Mouse (Mus musculus): ENCODE measurements around the gene Mtmr6.

Mtmr6 gene

DNA sequence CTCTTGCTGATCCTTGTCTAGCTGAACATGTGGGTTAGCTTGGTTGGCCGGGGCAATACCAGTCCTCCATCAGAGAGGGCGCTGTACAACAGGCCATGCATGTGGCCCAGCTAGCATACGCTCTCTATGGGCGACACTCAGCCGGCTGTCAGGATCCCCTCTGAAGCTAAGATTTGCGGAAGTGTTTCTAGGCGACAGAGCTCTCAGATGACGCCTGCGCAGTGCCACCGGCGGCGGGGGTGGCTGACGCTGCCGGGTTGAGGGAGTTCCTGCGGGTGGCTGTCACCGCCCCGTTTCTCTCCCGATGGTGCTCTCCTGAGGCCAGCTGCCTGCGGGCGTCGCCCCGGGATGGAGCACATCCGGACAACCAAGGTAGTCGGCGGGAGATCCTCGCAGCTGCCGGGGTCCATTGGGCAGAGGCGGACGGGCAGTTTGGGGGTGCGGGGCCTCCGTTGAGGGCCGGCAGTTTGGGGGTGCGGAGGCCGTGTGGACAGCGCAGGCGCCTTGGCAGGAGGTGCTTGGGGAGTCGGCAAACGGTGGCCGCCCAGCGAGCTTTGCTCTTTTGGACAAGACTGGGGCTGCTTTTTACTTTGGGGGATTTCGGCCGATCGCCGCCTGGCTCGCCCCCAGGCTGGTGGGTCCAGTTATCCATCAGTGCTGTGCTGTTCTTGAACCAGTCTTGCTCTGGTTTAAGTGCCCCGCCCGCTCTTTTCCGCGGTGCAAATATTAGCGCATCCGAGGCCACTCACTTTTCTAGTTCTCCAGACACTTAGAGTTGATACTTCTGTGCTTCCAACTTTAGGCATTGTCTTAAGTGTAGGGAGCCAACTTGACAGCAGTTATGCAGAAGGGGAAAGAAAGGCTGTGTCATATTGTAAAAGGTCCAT, at the start of gene Mtmr6:
Mtmr6 (plus strand) TSS at position 239 of the 887 bp plus-strand sequence.
- DNase-seq (ENCODE audit: inconsistent ontology term), result peak; percentile 99

GRCm38 (mm10) chr14:60216125-60216524, 48.9 kb upstream of the Mtmr6 start:
- no peak for DNase-seq (ENCODE audit: inconsistent ontology term)

DNA sequence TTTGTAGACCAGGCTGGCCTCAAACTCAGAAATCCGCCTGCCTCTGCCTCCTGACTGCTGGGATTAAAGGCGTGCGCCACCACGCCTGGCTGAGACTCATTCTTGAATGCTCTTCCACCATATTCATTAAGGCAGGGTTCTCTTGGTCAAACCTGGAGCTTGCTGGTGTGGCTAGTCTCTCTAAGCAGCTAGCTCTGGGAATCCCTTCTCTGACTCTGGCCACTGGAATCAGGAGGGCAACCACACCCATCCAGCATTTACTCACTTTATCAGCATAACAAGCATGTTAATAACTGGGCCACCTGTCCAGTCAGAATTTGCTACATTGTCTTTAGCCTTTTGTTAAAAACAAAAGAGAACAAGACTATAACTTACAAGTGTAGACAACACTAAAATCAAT, 47.4 kb upstream of the Mtmr6 start:
- DNase-seq (ENCODE audit: inconsistent ontology term), result no peak

DNA sequence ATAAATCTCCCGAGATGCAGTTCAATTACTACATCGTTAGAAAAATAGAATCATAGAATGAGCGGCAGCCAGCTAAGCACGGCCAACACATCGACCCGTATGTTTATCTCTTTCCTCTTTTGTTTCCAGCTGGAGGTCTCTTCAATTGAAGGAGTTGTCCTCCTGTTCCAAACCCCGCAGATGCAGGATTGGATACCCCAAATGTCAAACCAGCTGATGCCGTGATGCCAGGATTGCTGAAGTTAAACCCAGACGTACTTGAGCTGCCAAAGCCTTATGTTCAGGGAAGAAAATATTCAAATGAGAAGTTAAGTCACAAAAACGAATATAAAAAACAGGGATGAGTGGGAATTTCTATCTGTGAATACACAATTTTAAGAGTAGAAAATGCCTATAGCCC, 45.1 kb upstream of the Mtmr6 start:
- no peak for DNase-seq (ENCODE audit: inconsistent ontology term)

GRCm38 (mm10) chr14:60238551-60238950, 26.5 kb upstream of the Mtmr6 start:
- DNase-seq (ENCODE audit: inconsistent ontology term), result no peak

GRCm38 (mm10) chr14:60250366-60250765, 14.7 kb upstream of the Mtmr6 start:
- DNase-seq (ENCODE audit: inconsistent ontology term), result no peak

DNA sequence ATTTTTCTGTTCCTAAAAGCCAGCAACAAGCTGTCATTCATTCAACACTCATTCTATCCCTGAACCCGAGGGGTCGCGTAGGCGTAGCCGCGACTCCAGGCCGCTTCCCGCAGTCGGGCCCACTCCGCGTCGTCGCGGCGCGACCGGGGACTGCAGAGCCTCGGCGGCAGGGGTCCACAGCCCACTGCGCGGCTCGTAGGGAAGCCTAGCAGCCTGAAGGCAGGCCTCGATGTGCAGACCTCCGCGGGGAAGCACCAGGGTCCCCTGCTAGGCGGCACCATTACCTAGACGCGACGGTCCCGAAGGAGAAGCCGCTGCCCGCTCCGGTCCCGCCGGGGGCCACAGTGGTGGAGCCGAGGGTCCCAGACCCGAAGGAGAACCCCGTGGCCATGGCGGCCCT, 14.1 kb upstream of the Mtmr6 start:
- DNase-seq (ENCODE audit: inconsistent ontology term), result no peak

GRCm38 (mm10) chr14:60251281-60252003, 13.6 kb upstream of the Mtmr6 start, which contains the start of the genes Nupl1 and Gm49336:
Gene Nupl1, minus strand, starts transcription at chr14:60251431.
Gene Gm49336, minus strand, starts transcription at chr14:60251507.
- DNase-seq (ENCODE audit: inconsistent ontology term), result peak; percentile 99

DNA sequence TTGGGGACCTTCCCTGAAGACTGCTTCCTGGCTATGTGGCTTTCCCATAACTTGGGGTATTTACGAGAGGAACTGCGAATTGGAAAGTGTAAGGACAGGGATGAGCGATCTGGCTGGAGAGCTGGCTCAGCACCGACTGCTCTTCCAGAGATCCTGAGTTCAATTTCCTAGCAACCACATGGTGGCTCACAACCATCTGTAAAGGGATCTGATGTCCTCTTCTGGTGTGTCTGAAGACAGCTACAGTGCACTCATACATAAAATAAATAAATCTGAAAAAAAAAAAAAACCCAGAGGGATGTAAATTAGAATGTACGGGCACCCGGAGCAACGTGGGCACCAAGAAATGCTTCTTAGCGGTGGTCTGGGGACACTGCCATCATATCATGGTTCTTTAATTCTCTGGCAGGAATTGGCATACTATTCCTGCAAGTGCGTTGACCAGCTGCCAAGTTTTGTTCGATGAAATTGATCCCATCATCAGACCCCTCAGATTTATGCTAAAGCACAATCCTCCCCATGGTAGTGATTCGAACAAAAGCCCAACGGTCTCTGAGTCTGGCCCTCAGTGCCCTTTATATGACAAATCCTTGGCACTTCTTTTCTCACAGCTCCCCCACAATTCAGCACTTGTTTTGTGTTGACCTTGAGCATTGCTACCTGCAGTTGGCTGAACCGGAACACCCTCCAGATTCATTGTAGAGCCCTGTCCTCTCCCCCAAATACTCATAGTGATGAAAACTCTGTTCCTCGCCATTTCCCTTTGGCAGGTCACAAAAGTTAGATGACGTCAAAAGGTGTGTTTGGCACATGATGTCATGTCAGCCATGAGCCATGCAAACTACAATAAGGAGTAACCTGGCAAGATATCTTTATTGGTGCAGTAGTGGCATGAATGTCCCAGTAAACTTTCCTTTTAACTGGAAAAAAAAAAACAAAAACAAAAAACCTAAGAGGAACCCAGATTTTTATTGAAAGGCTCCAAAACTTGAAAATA, 12.7 kb upstream of the Mtmr6 start:
- no peak for DNase-seq (ENCODE audit: inconsistent ontology term)

- no peak for DNase-seq (ENCODE audit: inconsistent ontology term)
Observed at GRCm38 (mm10) chr14:60253466-60253865, 11.6 kb upstream of the Mtmr6 start.

GRCm38 (mm10) chr14:60254774-60255173, 10.3 kb upstream of the Mtmr6 start:
- DNase-seq (ENCODE audit: inconsistent ontology term), result no peak

GRCm38 (mm10) chr14:60256356-60256755, 8.7 kb upstream of the Mtmr6 start:
- no peak for DNase-seq (ENCODE audit: inconsistent ontology term)

GRCm38 (mm10) chr14:60257101-60257500, 7.9 kb upstream of the Mtmr6 start:
- no peak for DNase-seq (ENCODE audit: inconsistent ontology term)

GRCm38 (mm10) chr14:60257851-60258250, 7.2 kb upstream of the Mtmr6 start:
- DNase-seq (ENCODE audit: inconsistent ontology term), result no peak

GRCm38 (mm10) chr14:60262316-60262715, 2.7 kb upstream of the Mtmr6 start:
- no peak for DNase-seq (ENCODE audit: inconsistent ontology term)

- DNase-seq (ENCODE audit: inconsistent ontology term), result no peak
Observed at GRCm38 (mm10) chr14:60269333-60269732, 4.3 kb downstream of the Mtmr6 start.

DNA sequence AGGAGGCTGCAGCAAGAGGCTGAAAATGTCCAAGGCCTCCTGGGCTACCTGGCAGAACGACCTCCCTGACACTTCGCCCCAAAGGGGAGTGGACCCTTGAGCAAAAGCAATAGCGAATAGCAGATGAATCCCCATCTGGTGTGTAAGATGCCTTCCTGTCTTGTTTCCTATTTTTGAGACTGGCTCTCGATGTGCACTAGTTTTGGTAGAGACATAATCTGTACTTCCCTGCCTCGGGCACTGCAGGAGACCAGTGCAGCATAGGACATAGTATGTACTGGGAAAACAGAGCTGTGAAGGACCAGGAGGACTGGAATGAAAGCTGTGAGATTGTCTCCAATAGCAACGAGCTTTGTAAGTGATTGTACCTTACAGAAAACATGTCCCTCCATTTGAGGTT, 8.3 kb downstream of the Mtmr6 start:
- no peak for DNase-seq (ENCODE audit: inconsistent ontology term)

GRCm38 (mm10) chr14:60275301-60276276, 10.6 kb downstream of the Mtmr6 start:
- DNase-seq (ENCODE audit: inconsistent ontology term), result no peak

DNA sequence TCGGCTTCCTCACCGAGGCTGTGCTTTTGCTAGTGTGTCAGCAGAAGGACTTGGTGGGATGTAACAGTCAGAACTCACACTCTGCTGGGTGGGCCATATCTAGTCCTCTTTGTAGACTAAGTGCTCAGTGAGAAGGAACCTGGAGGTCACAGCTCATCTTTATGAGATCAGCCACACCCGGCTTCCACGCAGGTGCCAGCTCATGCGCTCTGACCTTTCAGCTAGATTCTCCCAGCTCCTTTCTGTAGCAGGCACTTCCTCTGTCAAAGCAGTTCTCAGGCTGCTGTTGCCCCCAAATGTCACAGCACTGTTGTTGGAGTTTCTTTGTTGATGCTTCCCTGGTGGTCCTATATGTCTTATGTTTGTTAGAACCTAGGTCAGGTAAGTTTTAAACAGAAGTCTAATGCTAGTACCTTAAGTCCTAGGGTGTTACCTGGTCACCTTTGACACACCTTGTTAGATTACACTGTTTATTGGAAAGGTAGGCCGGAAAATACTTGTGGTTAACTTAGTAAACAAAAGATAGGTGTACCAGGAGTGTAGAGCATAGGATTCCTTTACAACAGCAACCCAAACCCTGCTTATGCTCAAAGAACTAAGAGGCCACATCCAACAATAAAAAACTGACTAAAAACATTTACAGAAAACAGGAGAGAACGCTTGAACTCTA, 21.3 kb downstream of the Mtmr6 start:
- DNase-seq (ENCODE audit: inconsistent ontology term), result no peak

DNA sequence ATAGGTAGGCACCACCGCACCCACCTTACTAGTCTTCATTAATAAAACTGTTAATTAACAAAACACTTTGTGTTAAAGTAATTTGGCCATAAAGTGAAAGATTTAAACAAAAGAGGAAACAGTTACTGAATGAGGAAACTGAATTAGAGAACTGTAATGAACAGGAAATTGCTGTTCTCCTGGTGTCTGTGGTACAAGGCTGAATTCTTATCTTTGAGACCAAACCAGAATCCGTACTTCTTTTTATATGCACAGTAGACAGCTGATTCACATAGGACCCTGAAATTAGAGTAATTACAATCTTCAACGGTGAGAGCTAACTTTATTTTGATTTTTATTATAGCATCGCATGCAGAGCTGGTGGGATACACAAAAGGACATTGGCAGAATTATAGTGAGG, 25.3 kb downstream of the Mtmr6 start:
- DNase-seq (ENCODE audit: inconsistent ontology term), result no peak

Data from Muller cell, postnatal 12 days (primary cell).